Mouse (Mus musculus) CH12.LX (cell line): ENCODE data around the gene Polr1d.

Experiments
- CHD1 ChIP-seq: IDR thresholded peaks from 2 replicates; pipeline ENCODE4 v1.6.1; 2012; ENCODE audit warnings: low read depth, low read length, improper control_type of control experiment, inconsistent platforms
- CTCF ChIP-seq, 2 experiments: IDR thresholded peaks in 1 of 2; conservative IDR thresholded peaks in 1 of 2; 2 replicates each; pipeline ENCODE4 v1.5.1; 2011 to 2012; ENCODE audit warnings: low read depth in 2 of 2, low read length in 2 of 2, improper control_type of control experiment in 1 of 2, inconsistent platforms in 1 of 2, mild to moderate bottlenecking in 1 of 2, moderate library complexity in 1 of 2
- MAZ ChIP-seq: IDR thresholded peaks from 2 replicates; pipeline ENCODE4 v1.6.1; 2012; ENCODE audit warnings: low read depth, mild to moderate bottlenecking, inconsistent platforms, low read length, improper control_type of control experiment, moderate library complexity
- MXI1 ChIP-seq: IDR thresholded peaks from 2 replicates; pipeline ENCODE4 v1.6.1; 2011; ENCODE audit warnings: mild to moderate bottlenecking, low read depth, low read length, improper control_type of control experiment
- POLR2A ChIP-seq: IDR thresholded peaks from 2 replicates; pipeline ENCODE4 v1.6.1; 2011; ENCODE audit warnings: low read depth, mild to moderate bottlenecking, improper control_type of control experiment, low read length
- TCF12 ChIP-seq: IDR thresholded peaks from 2 replicates; pipeline ENCODE4 v1.6.1; 2014; ENCODE audit warnings: low read depth, mild to moderate bottlenecking, inconsistent platforms, low read length, improper control_type of control experiment
- USF2 ChIP-seq: conservative IDR thresholded peaks from 2 replicates; pipeline ENCODE4 v1.6.1; 2011; ENCODE audit warnings: low read depth, low read length, improper control_type of control experiment

- TF ChIP-seq CTCF (conservative IDR thresholded peaks at IDR 0.05 in 1 of 2, IDR thresholded peaks at IDR 0.05 in 1 of 2; ENCODE audit: low read depth in 2 of 2, low read length in 2 of 2) (no peak), USF2 (no peak), MXI1 (no peak), POLR2A (no peak), CHD1 (no peak), MAZ (no peak), TCF12 (no peak)
Observed at GRCm38 (mm10) chr5:147035301-147035700, 41.5 kb upstream of the Polr1d start.
